Mouse (Mus musculus): ENCODE measurements around the gene Zfp451. TPM values are rescaled to one million over a fixed set of nuclear protein-coding genes. Genes with fewer than 3 reads are reported as not detected.
A peak's percentile ranks its signal among the peaks of the same experiment; 100 is the strongest.

Zfp451 gene
- polyA plus RNA-seq, 1 experiment from 2014 or later = 48.5 TPM

GRCm38 (mm10) chr1:33766520-33767508, 47.6 kb downstream of the Zfp451 start:
- ATAC-seq (replicated peaks; ENCODE audit: low FRiP score) (no peak), DNase-seq (ENCODE audit: low spot score) (no peak)
- H3K4me3 ChIP-seq (ENCODE audit: low read depth, low read length) = no peak overlapping the region
- no peak overlapping the region for H3K9ac ChIP-seq (ENCODE audit: low read length)
- WGBS = 62% methylated on average over 16 of the region's 16 CpGs
- H3K4me1 ChIP-seq (replicated peaks; ENCODE audit: control insufficient read depth, insufficient read depth, low read length) = 0 out of 2 replicates have a peak, but pooled peaks cover 3% of the 10 kb centered on the region
- H3K9me3 ChIP-seq (ENCODE audit: control insufficient read depth, low read length) = no peaks in the 10 kb centered on the region
- H3K4me2 ChIP-seq (ENCODE audit: low read depth, low read length, severe bottlenecking) = no peak overlapping the region
- H3K27me3 ChIP-seq (ENCODE audit: control insufficient read depth, insufficient read depth, low read length) = no peaks in the 10 kb centered on the region
- H3K27ac ChIP-seq (ENCODE audit: low read depth, low read length) = no peak overlapping the region
- H3K36me3 ChIP-seq (ENCODE audit: control insufficient read depth, insufficient read depth, low read length) = no peaks in the 10 kb centered on the region

GRCm38 (mm10) chr1:33765468-33766080, 48.8 kb downstream of the Zfp451 start:
- ATAC-seq (replicated peaks; ENCODE audit: low FRiP score) (no peak), DNase-seq (ENCODE audit: low spot score) (no peak)
- H3K27ac ChIP-seq (ENCODE audit: low read depth, low read length) = no peak overlapping the region
- no peaks in the 10 kb centered on the region for H3K36me3 ChIP-seq (ENCODE audit: control insufficient read depth, insufficient read depth, low read length)
- 92% methylated on average over 11 of the region's 11 CpGs for WGBS
- no peaks in the 10 kb centered on the region for H3K9me3 ChIP-seq (ENCODE audit: control insufficient read depth, low read length)
- no peak overlapping the region for H3K4me3 ChIP-seq (ENCODE audit: low read depth, low read length)
- 0 out of 2 replicates have a peak, but pooled peaks cover 3% of the 10 kb centered on the region for H3K4me1 ChIP-seq (replicated peaks; ENCODE audit: control insufficient read depth, insufficient read depth, low read length)
- no peak overlapping the region for H3K9ac ChIP-seq (ENCODE audit: low read length)
- H3K4me2 ChIP-seq (ENCODE audit: low read depth, low read length, severe bottlenecking) = no peak overlapping the region
- no peaks in the 10 kb centered on the region for H3K27me3 ChIP-seq (ENCODE audit: control insufficient read depth, insufficient read depth, low read length)

DNA sequence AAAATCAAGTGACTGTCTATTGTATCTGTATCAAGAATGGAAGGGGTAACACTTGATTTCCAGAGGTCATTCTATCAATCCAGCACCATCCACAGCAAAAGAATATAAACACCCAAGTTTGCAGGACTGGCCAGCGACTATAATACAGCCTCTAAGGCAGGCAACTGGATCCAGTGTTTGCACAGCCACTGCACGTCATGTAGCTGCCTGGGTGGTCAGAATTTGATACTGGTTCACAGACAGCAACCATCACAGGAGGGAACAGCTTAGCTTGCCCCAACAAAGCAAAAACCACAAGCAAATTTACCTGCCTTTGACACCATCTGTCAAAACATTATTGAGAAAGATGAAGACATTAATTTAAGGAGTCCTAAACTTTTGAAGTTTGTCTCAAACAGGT, 50.6 kb downstream of the Zfp451 start:
- ATAC-seq (replicated peaks; ENCODE audit: low FRiP score) (no peak), DNase-seq (ENCODE audit: low spot score) (no peak)
- Histone ChIP-seq H3K4me2 (ENCODE audit: low read depth, low read length, severe bottlenecking) (no peak overlapping the region), H3K4me3 (ENCODE audit: low read depth, low read length) (no peak overlapping the region), H3K9me3 (ENCODE audit: control insufficient read depth, low read length) (no peaks in the 10 kb centered on the region), H3K27ac (ENCODE audit: low read depth, low read length) (no peak overlapping the region), H3K27me3 (ENCODE audit: control insufficient read depth, insufficient read depth, low read length) (no peaks in the 10 kb centered on the region), H3K9ac (ENCODE audit: low read length) (no peak overlapping the region), H3K36me3 (ENCODE audit: control insufficient read depth, insufficient read depth, low read length) (no peaks in the 10 kb centered on the region), H3K4me1 (replicated peaks; ENCODE audit: control insufficient read depth, insufficient read depth, low read length) (0 out of 2 replicates have a peak, but pooled peaks cover 3% of the 10 kb centered on the region)
- 56% methylated on average over 2 of the region's 2 CpGs for WGBS

DNA sequence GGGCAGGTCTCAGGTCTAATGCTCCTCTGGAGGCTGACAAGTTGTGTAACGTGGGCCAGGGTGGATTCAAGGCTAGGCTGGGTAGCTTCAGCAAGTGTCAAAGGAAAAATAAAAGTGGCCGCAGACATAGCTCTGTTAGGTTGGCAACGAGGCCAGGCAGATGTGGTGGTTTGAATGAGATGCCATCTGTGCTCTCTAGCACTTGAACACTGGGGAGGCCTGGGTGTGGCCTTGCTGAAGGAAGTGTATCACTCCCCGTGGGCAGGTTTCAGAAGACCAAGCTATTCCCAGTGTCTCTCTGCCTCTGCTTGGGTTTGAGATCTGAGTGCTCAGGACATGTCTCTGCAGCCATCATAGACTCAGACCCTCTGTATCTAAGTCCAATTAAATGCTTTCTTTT, 55.9 kb downstream of the Zfp451 start:
- no peak overlapping the region for H3K4me2 ChIP-seq (ENCODE audit: low read depth, low read length, severe bottlenecking)
- 71% methylated on average over 4 of the region's 4 CpGs for WGBS
- peaks cover 7% of the 10 kb centered on the region; the same call in 1 of the 2 replicates for H3K4me1 ChIP-seq (replicated peaks; ENCODE audit: control insufficient read depth, insufficient read depth, low read length)
- DNase-seq (ENCODE audit: low spot score) (no peak), ATAC-seq (replicated peaks; ENCODE audit: low FRiP score) (no peak)
- no peak overlapping the region for H3K9ac ChIP-seq (ENCODE audit: low read length)
- H3K4me3 ChIP-seq (ENCODE audit: low read depth, low read length) = no peak overlapping the region
- no peaks in the 10 kb centered on the region for H3K27me3 ChIP-seq (ENCODE audit: control insufficient read depth, insufficient read depth, low read length)
- H3K9me3 ChIP-seq (ENCODE audit: control insufficient read depth, low read length) = no peaks in the 10 kb centered on the region
- no peaks in the 10 kb centered on the region for H3K36me3 ChIP-seq (ENCODE audit: control insufficient read depth, insufficient read depth, low read length)
- H3K27ac ChIP-seq (ENCODE audit: low read depth, low read length) = no peak overlapping the region

GRCm38 (mm10) chr1:33757491-33758041, 56.8 kb downstream of the Zfp451 start, which contains the start of gene Bag2:
Gene Bag2 (minus strand): TSS chr1:33757795.
- ATAC-seq (replicated peaks; ENCODE audit: low FRiP score) (peak; percentile 87), DNase-seq (ENCODE audit: low spot score) (peak; percentile 81)
- under 1% methylated on average over 61 of the region's 61 CpGs for WGBS
- Histone ChIP-seq H3K4me3 (ENCODE audit: low read depth, low read length) (peak within 1 kb of the TSS; percentile 58), H3K27ac (ENCODE audit: low read depth, low read length) (no peak within 1 kb of the TSS), H3K36me3 (ENCODE audit: control insufficient read depth, insufficient read depth, low read length) (no peaks in the 10 kb centered on the region), H3K4me1 (replicated peaks; ENCODE audit: control insufficient read depth, insufficient read depth, low read length) (peaks cover 7% of the 10 kb centered on the region; the same call in 1 of the 2 replicates), H3K9me3 (ENCODE audit: control insufficient read depth, low read length) (no peaks in the 10 kb centered on the region), H3K9ac (ENCODE audit: low read length) (peak within 1 kb of the TSS; percentile 81), H3K27me3 (ENCODE audit: control insufficient read depth, insufficient read depth, low read length) (no peaks in the 10 kb centered on the region), H3K4me2 (ENCODE audit: low read depth, low read length, severe bottlenecking) (peak within 1 kb of the TSS; percentile 86)

GRCm38 (mm10) chr1:33757033-33757413, 57.4 kb downstream of the Zfp451 start:
- H3K9ac ChIP-seq (ENCODE audit: low read length) = peak overlapping the region; percentile 81
- no peaks in the 10 kb centered on the region for H3K9me3 ChIP-seq (ENCODE audit: control insufficient read depth, low read length)
- H3K4me3 ChIP-seq (ENCODE audit: low read depth, low read length) = peak overlapping the region; percentile 58
- no peaks in the 10 kb centered on the region for H3K27me3 ChIP-seq (ENCODE audit: control insufficient read depth, insufficient read depth, low read length)
- H3K36me3 ChIP-seq (ENCODE audit: control insufficient read depth, insufficient read depth, low read length) = no peaks in the 10 kb centered on the region
- ATAC-seq (replicated peaks; ENCODE audit: low FRiP score) = peak; percentile 67
- DNase-seq (ENCODE audit: low spot score) = no peak
- 10% methylated on average over 14 of the region's 14 CpGs for WGBS
- no peak overlapping the region for H3K27ac ChIP-seq (ENCODE audit: low read depth, low read length)
- H3K4me2 ChIP-seq (ENCODE audit: low read depth, low read length, severe bottlenecking) = peak overlapping the region; percentile 86
- peaks cover 7% of the 10 kb centered on the region; the same call in 1 of the 2 replicates for H3K4me1 ChIP-seq (replicated peaks; ENCODE audit: control insufficient read depth, insufficient read depth, low read length)

- Histone ChIP-seq H3K36me3 (ENCODE audit: control insufficient read depth, insufficient read depth, low read length) (no peaks in the 10 kb centered on the region), H3K4me2 (ENCODE audit: low read depth, low read length, severe bottlenecking) (peak overlapping the region; percentile 86), H3K27ac (ENCODE audit: low read depth, low read length) (no peak overlapping the region), H3K4me1 (replicated peaks; ENCODE audit: control insufficient read depth, insufficient read depth, low read length) (peaks cover 7% of the 10 kb centered on the region; the same call in 1 of the 2 replicates), H3K27me3 (ENCODE audit: control insufficient read depth, insufficient read depth, low read length) (no peaks in the 10 kb centered on the region), H3K9me3 (ENCODE audit: control insufficient read depth, low read length) (no peaks in the 10 kb centered on the region), H3K4me3 (ENCODE audit: low read depth, low read length) (peak overlapping the region; percentile 58), H3K9ac (ENCODE audit: low read length) (peak overlapping the region; percentile 81)
- DNase-seq (ENCODE audit: low spot score) = no peak
- no peak for ATAC-seq (replicated peaks; ENCODE audit: low FRiP score)
- WGBS = 29% methylated on average over 18 of the region's 18 CpGs
Measured at GRCm38 (mm10) chr1:33756258-33757032, 58.0 kb downstream of the Zfp451 start.

GRCm38 (mm10) chr1:33755799-33756198, 58.6 kb downstream of the Zfp451 start:
- DNase-seq (ENCODE audit: low spot score) (no peak), ATAC-seq (replicated peaks; ENCODE audit: low FRiP score) (no peak)
- H3K4me1 ChIP-seq (replicated peaks; ENCODE audit: control insufficient read depth, insufficient read depth, low read length) = peaks cover 7% of the 10 kb centered on the region; the same call in 1 of the 2 replicates
- no peak overlapping the region for H3K27ac ChIP-seq (ENCODE audit: low read depth, low read length)
- no peak overlapping the region; the same call in 1 of the 2 replicates for H3K4me2 ChIP-seq (ENCODE audit: low read depth, low read length, severe bottlenecking)
- H3K27me3 ChIP-seq (ENCODE audit: control insufficient read depth, insufficient read depth, low read length) = no peaks in the 10 kb centered on the region
- no peaks in the 10 kb centered on the region for H3K36me3 ChIP-seq (ENCODE audit: control insufficient read depth, insufficient read depth, low read length)
- WGBS = 88% methylated on average over 7 of the region's 7 CpGs
- H3K4me3 ChIP-seq (ENCODE audit: low read depth, low read length) = no peak overlapping the region
- H3K9me3 ChIP-seq (ENCODE audit: control insufficient read depth, low read length) = no peaks in the 10 kb centered on the region
- H3K9ac ChIP-seq (ENCODE audit: low read length) = no peak overlapping the region
